Mouse (Mus musculus) cerebellum, adult 2 months (tissue): ENCODE results near the gene Ear6.

Experiments
- CTCF ChIP-seq: fragments of 200-500 bp; IDR thresholded peaks from 2 replicates; pipeline ENCODE4 v1.5.1; 2011; ENCODE audit warnings: low read depth, mild to moderate bottlenecking, control low read depth, low read length, moderate library complexity, borderline replicate concordance; ENCODE audit not compliant: insufficient read depth
- POLR2A ChIP-seq: fragments of 200-500 bp; IDR thresholded peaks from 2 replicates; pipeline ENCODE4 v1.6.1; 2011; ENCODE audit warnings: low read length, control low read depth, borderline replicate concordance; ENCODE audit not compliant: insufficient read depth

GRCm38 (mm10) chr14:51829188-51829587 lies 24.3 kb upstream of the Ear6 start:
- TF ChIP-seq POLR2A: no peak
- TF ChIP-seq CTCF: no peak
